Mouse (Mus musculus) heart, embryonic 14.5 days (tissue): ENCODE measurements around the gene Supt6. TPM values are rescaled to one million over a fixed set of nuclear protein-coding genes. Genes with fewer than 3 reads are reported as not detected.

Source experiments
- ATAC-seq: fragments of 200-750 bp; cut with Nextera tagmentation; 2 replicates; pipeline ENCODE4 v1.8.0; 2017; ENCODE audit warnings: low read depth, moderate TSS enrichment; ENCODE audit not compliant: insufficient number of reproducible peaks, insufficient read depth, low FRiP score
- H3K27ac ChIP-seq, 2 experiments: fragments of 200-500 bp in 1 of 2; fragments of 300-500 bp in 1 of 2; sonication (generic) in 1 of 2; replicated peaks in 1 of 2; 2 replicates each; pipeline ENCODE4 v1.5.1; 2012 to 2014; ENCODE audit warnings: low read depth in 2 of 2, low read length in 2 of 2, control low read depth in 1 of 2, mild to moderate bottlenecking in 1 of 2, mixed read lengths in 1 of 2; ENCODE audit not compliant: control insufficient read depth in 1 of 2, insufficient read depth in 1 of 2
- H3K27me3 ChIP-seq: fragments of 300-500 bp; sonication (generic); 2 replicates; pipeline ENCODE4 v1.6.1; 2014; ENCODE audit warnings: mild to moderate bottlenecking, low read length, control low read depth; ENCODE audit not compliant: control insufficient read depth, insufficient read depth
- H3K36me3 ChIP-seq: fragments of 300-500 bp; sonication (generic); 2 replicates; pipeline ENCODE4 v1.6.1; 2014; ENCODE audit warnings: mild to moderate bottlenecking, control low read depth, low read length, mixed read lengths; ENCODE audit not compliant: control insufficient read depth, insufficient read depth
- H3K4me1 ChIP-seq, 2 experiments: fragments of 200-500 bp in 1 of 2; fragments of 300-500 bp in 1 of 2; sonication (generic) in 1 of 2; 2 replicates each; pipeline ENCODE4 v1.6.1; 2012 to 2014; ENCODE audit warnings: low read length in 2 of 2, control low read depth in 1 of 2, mixed read lengths in 1 of 2; ENCODE audit not compliant: control insufficient read depth in 2 of 2, insufficient read depth in 2 of 2
- H3K4me2 ChIP-seq: fragments of 300-500 bp; sonication (generic); 2 replicates; pipeline ENCODE4 v1.6.1; 2014; ENCODE audit warnings: mild to moderate bottlenecking, low read length
- H3K4me3 ChIP-seq, 2 experiments: fragments of 200-500 bp in 1 of 2; fragments of 300-500 bp in 1 of 2; sonication (generic) in 1 of 2; 2 replicates each; pipeline ENCODE4 v1.5.1; 2012 to 2014; ENCODE audit warnings: low read length in 2 of 2, mild to moderate bottlenecking in 2 of 2, control low read depth in 1 of 2, low read depth in 1 of 2, moderate library complexity in 1 of 2; ENCODE audit not compliant: control insufficient read depth in 1 of 2, insufficient read depth in 1 of 2
- H3K9ac ChIP-seq: fragments of 300-500 bp; sonication (generic); 2 replicates; pipeline ENCODE4 v1.6.1; 2014; ENCODE audit warnings: mild to moderate bottlenecking, low read length
- H3K9me3 ChIP-seq: fragments of 300-500 bp; sonication (generic); 2 replicates; pipeline ENCODE4 v1.6.1; 2016; ENCODE audit warnings: low read length, control low read depth; ENCODE audit not compliant: control insufficient read depth
- WGBS: fragments of 180-500 bp; shearing (Covaris S2); extraction: QIAGEN DNeasy Blood & Tissue Kit; methylation state at CpG from one replicate; pipeline ENCODE4 v1.1.7; 2014; 5-methylcytosine and 5-hydroxymethylcytosine counted together
- polyA plus RNA-seq: library from polyadenylated mRNA; unstranded; fragments of >200 nt; fragmentation: Nextera tagmentation; extraction: Ambion mirVana; gene quantifications from 2 replicates; pipeline ENCODE4 v1.2.1, GENCODE M21; 2014

The Supt6 gene
- polyA plus RNA-seq, 1 experiment from 2014 or later: 13.8 TPM

DNA sequence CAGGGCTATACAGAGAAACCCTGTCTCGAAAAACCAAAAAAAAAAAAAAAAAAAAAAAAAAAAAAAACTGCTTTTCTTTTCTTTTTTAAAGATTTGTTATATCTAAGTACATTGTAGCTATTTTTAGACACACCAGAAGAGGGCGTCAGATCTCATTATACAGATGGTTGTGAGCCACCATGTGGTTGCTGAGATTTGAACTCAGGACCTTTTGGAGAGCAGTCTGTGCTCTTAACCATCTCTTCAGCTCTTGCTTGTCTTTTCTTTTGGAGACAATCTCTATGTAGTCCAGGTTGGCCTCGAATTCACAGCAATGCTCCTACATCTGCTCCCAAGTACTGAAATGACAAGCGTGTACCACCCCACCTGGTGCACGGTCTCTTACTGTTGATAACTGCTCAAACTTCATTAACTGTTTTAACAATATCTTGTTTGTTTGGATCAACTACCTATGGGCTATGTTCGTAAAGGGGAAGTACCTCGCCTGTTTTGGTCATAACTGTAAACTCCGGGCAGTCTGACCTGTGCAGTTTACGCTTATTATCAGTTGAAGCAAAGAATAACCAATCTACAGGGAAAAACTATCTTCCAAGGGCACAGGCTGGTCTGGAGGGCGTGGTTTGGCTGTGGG, 69.9 kb downstream of the Supt6 start:
- Histone ChIP-seq H3K4me3 (peak overlapping the region; percentile 67 to 80), H3K4me1 (peaks cover 10 to 22% of the 10 kb centered on the region in 2 experiments), H3K4me2 (peak overlapping the region; percentile 96), H3K27me3 (no peaks in the 10 kb centered on the region), H3K9ac (peak overlapping the region; percentile 79), H3K36me3 (peaks cover 17% of the 10 kb centered on the region), H3K27ac (peak overlapping the region; percentile 89 to 92), H3K9me3 (no peaks in the 10 kb centered on the region)
- no peak for ATAC-seq
- WGBS: 3% methylated on average over 9 of the region's 10 CpGs

DNA sequence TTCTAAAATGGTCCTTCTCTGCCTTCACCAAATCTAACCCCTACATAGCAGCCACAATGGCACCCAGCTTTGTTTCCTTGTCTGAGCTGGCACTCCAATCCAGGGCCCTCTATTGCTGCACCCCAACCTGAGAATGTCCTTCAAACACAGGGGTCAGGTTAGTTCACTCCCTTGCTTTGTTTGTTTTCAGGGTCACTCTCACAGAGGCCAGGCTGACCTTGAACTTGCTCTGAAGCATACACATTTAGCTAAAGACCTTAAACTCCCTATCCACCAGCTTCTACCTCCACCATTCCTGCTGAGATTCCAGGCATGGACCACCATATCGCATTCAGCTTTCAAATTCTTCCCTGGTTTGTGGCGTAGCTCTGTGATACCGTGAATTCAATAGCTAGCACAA, 71.3 kb downstream of the Supt6 start:
- ATAC-seq: no peak
- Histone ChIP-seq H3K4me1 (peaks cover 7 to 12% of the 10 kb centered on the region in 2 experiments), H3K9me3 (no peaks in the 10 kb centered on the region), H3K27me3 (no peaks in the 10 kb centered on the region), H3K36me3 (peaks cover 4% of the 10 kb centered on the region), H3K27ac (no peak overlapping the region), H3K4me3 (no peak overlapping the region), H3K4me2 (no peak overlapping the region), H3K9ac (no peak overlapping the region)
- WGBS: 95% methylated on average over 3 of the region's 3 CpGs

DNA sequence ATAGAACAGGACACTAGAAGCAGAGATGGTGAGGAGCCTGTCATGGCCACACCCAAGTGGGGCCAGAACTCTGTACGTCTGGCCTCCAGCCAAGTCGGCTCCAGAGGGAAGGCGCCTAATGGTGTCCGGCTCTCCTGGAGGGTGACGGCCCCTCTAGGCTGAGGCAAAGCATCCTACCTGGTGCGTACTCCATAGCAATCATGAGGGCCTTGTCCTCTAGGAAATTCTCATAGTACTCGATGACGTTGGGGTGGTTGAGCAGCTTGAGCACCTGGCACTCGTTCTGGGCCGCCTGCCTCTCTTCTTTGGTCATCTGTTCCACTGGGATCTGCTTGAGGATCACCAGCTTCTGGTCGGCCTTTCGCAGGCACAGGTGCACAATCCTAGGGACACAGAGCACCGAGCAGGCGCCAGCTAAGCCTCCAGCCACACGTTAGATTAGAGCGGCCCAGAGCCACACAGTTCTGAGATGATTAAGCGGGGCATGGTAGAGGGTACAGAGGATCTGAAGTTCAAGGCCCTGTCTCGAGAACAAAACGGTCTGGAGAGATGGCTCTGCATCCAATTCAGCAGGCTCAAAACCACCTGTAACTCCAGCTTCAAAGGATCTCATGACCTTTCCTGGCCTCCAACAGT, 72.9 kb downstream of the Supt6 start:
- H3K27me3 ChIP-seq: no peaks in the 10 kb centered on the region
- no peaks in the 10 kb centered on the region for H3K9me3 ChIP-seq
- no peak overlapping the region for H3K27ac ChIP-seq
- 73% methylated on average over 19 of the region's 19 CpGs for WGBS
- H3K4me2 ChIP-seq: no peak overlapping the region
- no peak overlapping the region for H3K4me3 ChIP-seq
- no peak overlapping the region for H3K9ac ChIP-seq
- H3K4me1 ChIP-seq: peaks cover 3 to 4% of the 10 kb centered on the region in 2 experiments; a peak in 3 of 4 replicates
- H3K36me3 ChIP-seq: no peaks in the 10 kb centered on the region
- no peak for ATAC-seq

DNA sequence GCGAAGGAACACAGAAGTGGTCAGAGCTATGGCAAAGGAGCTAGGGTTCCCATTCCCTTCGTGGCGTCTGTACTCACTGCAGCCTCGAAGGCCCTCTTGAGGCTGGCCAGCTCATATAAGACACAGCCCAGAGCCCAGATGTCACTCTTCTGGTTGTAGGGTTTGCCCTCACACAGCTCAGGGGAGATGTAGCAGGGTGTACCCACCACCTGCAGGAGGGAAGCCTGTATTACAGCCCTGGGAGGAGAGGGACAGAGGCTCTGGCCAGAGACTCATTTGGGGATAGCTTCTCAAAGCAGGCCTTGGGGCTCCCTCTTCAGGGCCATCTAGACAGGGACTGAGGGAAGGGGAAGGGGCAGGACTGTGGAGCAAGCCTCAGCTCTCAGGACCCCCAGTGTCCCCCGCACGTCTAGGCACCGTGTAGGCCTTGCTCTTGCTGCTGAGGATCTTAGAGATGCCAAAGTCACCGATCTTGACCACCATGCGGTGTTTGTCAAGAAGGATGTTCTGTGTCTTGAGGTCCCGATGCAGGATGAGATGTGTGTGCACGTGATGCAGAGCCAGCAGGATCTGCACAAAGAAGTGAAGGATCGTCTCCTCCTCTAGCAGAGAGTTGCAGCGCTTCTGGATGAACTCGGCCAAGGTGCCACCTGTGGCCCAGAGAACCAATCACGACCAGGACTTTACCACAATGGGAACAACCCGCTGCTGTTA, 73.6 kb downstream of the Supt6 start:
- H3K27me3 ChIP-seq: no peaks in the 10 kb centered on the region
- no peak overlapping the region for H3K4me2 ChIP-seq
- WGBS: 79% methylated on average over 16 of the region's 16 CpGs
- H3K9me3 ChIP-seq: no peaks in the 10 kb centered on the region
- H3K36me3 ChIP-seq: no peaks in the 10 kb centered on the region
- H3K27ac ChIP-seq: no peak overlapping the region
- H3K4me3 ChIP-seq: no peak overlapping the region
- H3K4me1 ChIP-seq: peaks cover 0 to 3% of the 10 kb centered on the region in 2 experiments; a peak in 2 of 4 replicates
- H3K9ac ChIP-seq: no peak overlapping the region
- no peak for ATAC-seq

DNA sequence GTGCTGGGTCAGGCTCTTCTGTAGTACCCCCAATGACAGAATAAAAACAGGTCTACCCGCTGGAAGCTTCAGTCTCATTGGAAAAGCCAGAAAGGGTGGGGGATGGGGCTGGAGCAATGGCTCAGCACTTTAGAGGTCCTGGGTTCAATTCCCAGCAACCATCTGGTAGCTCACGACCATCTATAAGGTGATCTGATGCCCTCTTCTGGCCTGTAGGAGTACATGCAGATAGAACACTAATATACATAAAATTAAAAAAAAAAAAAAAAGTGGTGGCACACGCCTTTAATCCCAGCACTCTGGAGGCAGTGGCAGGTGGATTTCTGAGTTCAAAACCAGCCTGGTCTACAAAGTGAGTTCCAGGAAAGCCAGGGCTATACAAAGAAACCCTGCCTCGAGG, 74.5 kb downstream of the Supt6 start:
- no peaks in the 10 kb centered on the region for H3K9me3 ChIP-seq
- peaks cover under 1 to 3% of the 10 kb centered on the region in 2 experiments; a peak in 3 of 4 replicates for H3K4me1 ChIP-seq
- H3K4me3 ChIP-seq: no peak overlapping the region
- 74% methylated on average over 4 of the region's 4 CpGs for WGBS
- no peak overlapping the region for H3K4me2 ChIP-seq
- H3K9ac ChIP-seq: no peak overlapping the region
- ATAC-seq: no peak
- no peak overlapping the region for H3K27ac ChIP-seq
- H3K36me3 ChIP-seq: no peaks in the 10 kb centered on the region
- no peaks in the 10 kb centered on the region for H3K27me3 ChIP-seq

DNA sequence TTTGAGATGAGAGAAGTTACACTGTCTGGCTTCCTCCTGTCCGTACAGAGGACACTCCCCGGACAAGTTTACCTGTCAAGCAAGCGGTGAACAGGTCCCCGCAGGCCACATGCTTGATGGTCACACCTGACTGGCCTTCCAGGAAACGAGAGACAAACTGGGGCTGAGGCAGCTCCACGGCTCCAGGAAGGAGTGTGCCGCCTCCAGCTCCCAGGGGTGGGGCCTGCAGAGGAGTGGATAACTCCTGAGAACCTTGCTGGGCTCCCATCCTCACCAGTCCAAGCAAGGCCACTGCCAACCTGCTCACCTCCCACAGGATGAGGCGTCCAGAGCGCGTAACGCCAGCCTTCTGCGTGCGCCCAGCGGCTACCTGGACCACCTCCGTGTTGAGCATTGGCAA, 75.5 kb downstream of the Supt6 start:
- ATAC-seq: no peak
- H3K27ac ChIP-seq: no peak overlapping the region
- no peak overlapping the region for H3K9ac ChIP-seq
- H3K27me3 ChIP-seq: no peaks in the 10 kb centered on the region
- H3K36me3 ChIP-seq: no peaks in the 10 kb centered on the region
- H3K4me3 ChIP-seq: no peak overlapping the region
- no peak overlapping the region for H3K4me2 ChIP-seq
- H3K9me3 ChIP-seq: no peaks in the 10 kb centered on the region
- WGBS: 87% methylated on average over 15 of the region's 15 CpGs
- H3K4me1 ChIP-seq: peaks cover 7 to 9% of the 10 kb centered on the region in 2 experiments; a peak in 3 of 4 replicates

DNA sequence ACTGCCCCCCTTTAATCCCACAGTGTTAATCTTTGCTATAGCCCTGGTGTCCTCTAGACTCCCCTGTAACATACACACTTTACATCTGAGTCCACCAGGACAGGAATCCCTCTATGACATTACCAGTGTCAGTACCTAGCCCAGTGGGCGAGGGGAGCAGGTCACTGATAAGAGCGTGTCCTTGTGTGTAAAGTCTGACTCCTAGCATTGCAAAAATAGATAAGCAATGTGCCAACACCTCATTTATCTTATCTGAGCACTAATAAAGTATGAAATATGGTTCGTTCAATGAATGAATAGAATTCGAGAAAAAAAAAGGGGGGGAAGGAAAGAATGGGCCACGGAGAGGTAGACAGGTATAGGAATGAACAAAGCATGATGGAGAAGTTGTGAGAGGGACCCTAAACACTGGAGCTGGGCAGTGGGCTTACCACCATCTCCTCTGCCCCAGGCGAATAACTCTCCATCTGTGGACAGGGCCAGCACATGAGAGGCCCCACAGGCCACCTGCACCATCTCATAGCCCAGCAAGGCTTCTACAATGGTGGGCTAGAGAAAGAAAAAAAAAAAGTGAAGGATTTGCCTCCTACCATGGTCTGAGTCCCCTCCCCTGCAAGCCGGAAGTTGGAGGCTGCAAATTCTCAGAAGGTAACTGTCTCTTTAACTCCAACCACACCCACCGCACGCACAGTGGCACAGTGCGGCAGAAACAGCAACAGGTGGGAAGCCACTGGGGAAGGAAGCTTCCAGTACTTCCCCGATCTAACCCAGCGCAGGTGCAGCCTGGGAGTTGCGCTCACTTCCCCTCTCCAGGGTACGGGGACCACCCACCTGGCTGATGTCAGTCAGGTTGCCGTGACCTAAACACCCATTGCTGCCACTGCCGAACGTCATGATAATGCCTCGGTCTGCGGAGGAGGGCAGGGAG, 77.0 kb downstream of the Supt6 start:
- no peak overlapping the region; the same call in 1 of the 2 replicates for H3K9ac ChIP-seq

More for the DNA sequence above, 77.0 kb downstream of the Supt6 start:
- no peak for ATAC-seq
- Histone ChIP-seq H3K9me3 (no peaks in the 10 kb centered on the region), H3K4me2 (0 out of 2 replicates have a peak overlapping the region, but pooled peaks have one; percentile 2), H3K27me3 (no peaks in the 10 kb centered on the region), H3K4me1 (peaks cover 10 to 11% of the 10 kb centered on the region in 2 experiments; a peak in 3 of 4 replicates), H3K36me3 (no peaks in the 10 kb centered on the region), H3K4me3 (no peak overlapping the region), H3K27ac (no peak overlapping the region)
- 61% methylated on average over 19 of the region's 19 CpGs for WGBS
